Mouse (Mus musculus) heart, postnatal 36 days (tissue): ENCODE data around the gene Mrgprg. TPM values are rescaled to one million over a fixed set of nuclear protein-coding genes. Genes with fewer than 3 reads are reported as not detected.

Experiments used
- DNase-seq, 2 experiments: peaks; one replicate each; pipeline ENCODE4 v3.0.0; 2021 to 2022
- intact Hi-C: fragments of 180-260 bp; cut with DNase I; formaldehyde crosslinking; loops from one replicate; pipeline ENCODE4 v1.15.1; 2025
- total RNA-seq, 2 experiments: library from RNA; stranded (reverse); gene quantifications; 2 replicates each; pipeline ENCODE4 v1.2.3; 2021

The Mrgprg gene
- total RNA-seq: not detected

DNA sequence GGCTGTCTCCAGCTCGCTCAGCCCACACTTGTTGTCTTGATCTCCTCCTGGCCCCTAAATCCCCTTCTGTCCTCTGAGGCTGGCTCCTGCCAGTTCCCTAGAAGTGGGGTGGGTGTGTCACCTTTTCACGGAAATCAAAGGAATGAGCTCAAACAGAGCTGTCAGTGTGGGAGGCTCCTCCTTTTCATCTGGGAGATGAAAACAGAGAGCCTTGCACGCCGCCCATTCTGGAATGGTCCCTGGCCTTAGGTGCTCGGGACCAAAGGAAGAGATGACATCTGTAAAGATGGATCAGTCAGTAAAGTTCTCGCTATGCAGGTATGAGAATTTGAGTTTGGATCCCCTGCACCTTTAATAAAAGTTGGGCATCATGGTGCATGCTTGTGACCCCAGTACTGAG is at the start of gene Mrgprg:
Mrgprg (minus strand) TSS at position 101 of the 400 bp plus-strand sequence.
- DNase-seq: no peak
- intact Hi-C loops: no loop called here

DNA sequence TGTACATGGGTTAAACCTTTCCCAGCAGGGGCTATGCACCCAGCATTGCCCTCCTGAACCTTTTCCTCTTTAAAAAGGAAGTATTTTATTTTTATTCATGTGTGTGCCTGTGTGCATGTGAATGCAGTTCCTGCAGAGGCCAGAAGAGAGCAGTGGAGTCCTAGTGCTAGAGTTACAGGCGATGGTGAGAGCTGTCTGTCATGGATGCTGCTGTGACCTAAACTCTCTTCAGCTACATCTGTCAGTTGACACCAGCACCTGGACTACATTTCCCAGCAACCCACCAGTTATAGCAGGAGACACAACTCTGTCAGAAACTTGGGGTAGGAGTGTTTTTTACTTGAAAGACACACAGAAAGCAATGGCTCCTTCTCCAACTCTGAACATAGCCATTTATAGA is 42.1 kb upstream of the Mrgprg start:
- no peak for DNase-seq
- intact Hi-C loops: no loop called here

DNA sequence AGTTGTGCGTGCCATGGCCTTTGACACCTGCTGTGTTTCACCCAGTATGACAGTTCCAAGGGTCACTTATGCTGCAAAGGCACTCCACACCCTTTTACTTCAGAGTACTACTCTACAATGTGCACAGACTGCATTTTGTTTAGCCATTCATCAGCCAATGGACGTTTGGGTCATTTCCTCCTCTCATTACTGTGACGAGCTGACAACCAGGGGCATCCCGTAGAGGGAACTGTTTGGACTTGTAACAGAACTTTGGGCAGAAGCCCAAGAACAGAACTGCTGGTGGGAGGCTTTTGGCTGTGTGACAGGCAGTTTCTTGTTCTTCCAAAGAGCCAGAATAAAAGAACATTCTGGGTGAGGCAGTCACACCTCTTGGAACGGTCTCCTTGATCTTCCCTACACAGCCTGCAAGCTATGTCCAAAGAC is 38.4 kb upstream of the Mrgprg start:
- DNase-seq: no peak
- intact Hi-C loops: no loop called here

DNA sequence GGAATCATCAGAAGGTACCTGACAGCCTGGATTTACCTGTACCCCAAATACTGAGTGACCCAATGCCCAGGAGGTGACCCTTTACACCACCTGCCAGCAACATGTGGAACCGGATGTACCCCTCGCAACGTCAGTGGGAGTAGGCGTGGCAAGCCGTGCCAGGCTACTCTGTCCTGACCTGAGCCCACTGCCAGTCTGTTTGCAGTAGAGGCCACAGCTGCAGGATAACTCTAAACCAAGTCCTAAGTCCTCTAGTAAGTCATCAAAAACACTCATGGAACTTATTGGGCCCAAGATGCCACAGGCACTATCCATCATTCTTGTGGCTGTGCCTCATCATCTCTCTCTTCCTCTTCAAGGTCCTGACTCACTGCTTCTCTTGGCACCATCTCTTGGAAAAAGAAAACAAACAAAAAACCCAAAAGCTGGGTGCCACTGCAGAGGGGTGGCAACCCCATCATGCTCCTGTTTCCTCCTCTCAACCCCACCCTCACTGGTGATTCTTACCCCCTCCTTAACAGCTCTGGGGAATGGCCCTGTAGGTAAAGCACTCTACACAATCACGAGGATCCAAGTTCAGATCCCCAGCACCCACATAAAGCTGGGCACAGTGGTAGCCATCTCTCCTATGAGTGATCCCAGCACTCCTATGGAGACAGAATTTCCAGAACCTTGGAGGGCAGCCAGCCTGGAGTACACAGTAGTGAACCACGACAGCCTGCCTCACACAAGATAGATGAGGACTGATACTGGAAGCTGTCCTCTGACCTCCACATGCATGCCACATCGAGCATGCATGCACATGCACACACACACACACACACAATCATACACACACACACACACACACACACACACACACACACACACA is 34.6 kb upstream of the Mrgprg start:
- no peak for DNase-seq
- intact Hi-C loops: no loop called here

DNA sequence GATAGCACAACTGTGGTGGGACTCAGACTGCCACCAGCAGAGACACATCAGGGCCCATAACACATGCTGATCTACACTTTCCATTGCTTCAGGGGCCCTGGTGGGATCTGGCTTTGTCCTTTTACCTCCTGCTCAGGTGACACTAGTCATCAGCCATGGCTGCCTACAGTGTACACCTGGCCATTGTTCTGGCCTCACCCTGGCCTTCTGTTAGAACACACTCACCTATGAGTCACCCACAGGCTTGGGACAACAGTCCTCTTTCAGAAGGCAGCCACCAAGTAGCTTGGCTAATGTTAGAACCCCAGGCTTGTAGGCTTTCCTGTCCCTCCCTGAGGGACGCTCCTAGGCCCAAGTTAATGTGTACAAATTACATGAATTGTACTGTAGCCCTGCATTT is 34.0 kb upstream of the Mrgprg start:
- no peak for DNase-seq

DNA sequence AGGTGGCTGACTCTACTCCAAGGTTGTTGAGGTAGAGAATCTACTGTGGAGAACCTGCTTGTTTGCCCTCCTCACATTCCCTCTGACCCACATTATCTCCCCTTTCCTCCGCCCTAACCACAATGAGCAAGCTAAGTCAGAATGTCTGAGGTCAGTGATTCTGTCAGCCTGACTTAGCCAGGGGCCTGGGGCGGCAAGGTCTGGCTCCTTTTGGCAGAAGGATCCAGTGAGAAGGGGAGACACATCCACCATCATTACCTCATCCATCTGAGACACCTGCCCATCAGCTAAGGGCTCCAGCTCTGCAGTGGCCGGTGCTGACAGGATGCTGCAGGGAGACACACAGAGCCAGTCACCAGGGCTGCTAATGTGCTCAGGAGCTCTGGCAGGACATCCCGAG is 32.0 kb upstream of the Mrgprg start:
- DNase-seq: no peak
- intact Hi-C loops: no loop called here

More for the DNA sequence above, 34.0 kb upstream of the Mrgprg start:
- intact Hi-C loops: no loop called here

DNA sequence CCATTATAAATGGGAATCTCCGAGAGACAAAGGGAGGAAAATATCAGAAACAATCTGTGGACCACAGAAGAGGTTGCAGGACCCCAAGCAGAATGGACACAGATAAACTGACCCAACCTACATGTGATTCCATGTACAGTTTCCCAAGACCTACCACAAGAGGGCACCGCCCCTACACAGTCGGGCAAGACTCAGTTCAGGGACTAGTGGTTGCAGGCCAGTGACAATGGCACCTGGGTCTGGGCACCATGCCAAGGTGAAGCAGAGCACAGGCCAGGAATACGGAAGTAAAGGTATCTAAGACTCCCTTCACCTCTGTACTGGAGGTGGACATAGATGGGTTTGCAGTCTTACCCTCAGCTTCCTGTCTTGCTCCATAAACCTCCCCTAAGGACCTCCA is 26.3 kb upstream of the Mrgprg start:
- no peak for DNase-seq
- intact Hi-C loops: no loop called here

DNA sequence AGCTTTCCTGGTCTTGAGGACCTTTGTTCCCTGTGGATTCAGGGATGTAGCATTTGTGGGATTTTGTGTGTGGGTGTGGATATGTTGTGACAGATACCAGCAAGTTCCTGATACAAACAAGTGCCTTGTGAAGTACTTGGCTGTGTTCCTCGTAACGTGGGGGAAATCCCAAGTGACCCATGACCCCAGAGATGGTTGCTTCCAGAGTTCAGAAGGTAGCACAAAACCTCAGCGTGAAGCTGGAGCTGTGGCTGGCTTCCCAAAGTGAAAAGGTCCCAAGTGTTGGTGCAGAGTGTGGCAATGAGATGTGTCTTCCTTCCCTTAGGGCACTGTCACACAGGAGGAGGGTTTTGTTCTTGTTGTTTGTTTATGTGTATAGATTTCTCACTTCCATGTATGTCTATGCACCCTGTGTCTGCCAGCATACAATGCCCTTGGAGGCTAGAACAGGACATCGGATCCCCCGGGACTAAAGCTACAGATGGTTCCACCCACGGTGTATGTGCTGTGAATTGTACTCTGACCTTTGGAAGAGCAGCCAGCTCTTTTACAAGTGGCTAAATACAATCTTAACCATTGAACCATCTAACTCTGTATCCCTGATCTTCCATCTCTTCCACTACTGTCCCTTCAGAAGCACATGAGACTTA is 25.7 kb upstream of the Mrgprg start:
- DNase-seq: no peak
- intact Hi-C loops: no loop called here

DNA sequence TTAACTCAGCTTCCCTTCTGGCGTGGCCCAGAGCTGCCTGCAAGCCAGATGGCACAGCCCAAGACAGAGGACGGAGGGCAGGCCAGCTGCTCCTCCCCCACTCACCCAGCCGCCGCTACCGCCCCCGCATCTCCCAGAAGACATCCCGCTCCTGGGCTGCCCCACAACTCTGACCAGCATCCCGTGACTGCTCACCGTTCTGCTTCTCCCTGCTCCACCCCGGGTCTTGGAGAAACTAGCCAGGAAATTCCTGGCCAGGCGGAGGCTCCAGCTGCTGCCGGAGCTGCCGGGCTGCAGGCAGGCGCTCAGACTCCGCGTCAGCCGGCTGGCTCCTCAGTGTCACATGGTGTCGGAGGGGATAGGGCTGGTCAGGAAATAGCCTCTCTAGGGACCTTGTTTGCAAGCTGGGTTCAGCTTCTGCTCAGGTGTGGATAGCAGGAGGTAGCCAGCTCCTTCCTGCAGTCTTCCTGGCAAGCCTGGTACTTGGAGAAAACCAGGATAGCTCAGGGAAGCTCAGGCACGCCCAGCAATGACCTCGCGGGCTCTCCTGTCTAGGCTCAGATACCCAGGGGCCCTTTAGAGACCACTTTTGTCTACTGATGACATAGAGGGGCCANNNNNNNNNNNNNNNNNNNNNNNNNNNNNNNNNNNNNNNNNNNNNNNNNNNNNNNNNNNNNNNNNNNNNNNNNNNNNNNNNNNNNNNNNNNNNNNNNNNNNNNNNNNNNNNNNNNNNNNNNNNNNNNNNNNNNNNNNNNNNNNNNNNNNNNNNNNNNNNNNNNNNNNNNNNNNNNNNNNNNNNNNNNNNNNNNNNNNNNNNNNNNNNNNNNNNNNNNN is 17.4 kb upstream of the Mrgprg start, which contains the start of gene Mrgpre:
Mrgpre (minus strand) TSS at position 505 of the 834 bp plus-strand sequence.
- intact Hi-C loops: no loop called here
- DNase-seq: peak; percentile 79 to 83

DNA sequence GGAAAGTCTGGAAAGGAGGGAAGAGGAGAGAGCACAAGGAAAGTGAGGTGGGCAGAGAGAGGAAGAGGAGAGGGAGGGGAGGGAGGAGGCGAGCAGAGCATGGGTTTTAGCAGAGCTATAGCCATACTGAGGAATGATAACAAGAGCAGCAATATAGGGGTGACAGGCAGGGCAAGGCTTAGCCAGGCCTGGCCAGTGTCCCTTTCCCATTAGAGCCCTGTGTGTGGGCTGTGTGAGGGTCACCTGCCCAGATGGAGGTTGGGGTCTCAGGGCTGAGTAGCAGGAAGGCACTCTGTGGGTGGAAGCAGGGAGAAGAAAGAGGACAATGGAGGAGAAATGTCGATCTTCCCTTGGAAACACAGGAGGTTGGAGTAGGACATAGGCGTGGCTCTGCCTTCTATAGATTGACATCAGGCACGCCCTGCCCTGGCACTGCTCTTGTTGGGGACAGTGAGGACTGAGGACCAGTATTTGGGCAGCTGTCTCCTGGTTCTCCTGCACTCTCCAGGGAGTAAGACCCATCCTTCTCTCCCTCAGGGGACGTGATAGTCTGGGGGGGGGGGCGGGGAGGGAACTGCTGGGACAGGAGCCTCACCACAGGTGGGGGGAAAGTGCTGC is 16.7 kb upstream of the Mrgprg start:
- no peak for DNase-seq

DNA sequence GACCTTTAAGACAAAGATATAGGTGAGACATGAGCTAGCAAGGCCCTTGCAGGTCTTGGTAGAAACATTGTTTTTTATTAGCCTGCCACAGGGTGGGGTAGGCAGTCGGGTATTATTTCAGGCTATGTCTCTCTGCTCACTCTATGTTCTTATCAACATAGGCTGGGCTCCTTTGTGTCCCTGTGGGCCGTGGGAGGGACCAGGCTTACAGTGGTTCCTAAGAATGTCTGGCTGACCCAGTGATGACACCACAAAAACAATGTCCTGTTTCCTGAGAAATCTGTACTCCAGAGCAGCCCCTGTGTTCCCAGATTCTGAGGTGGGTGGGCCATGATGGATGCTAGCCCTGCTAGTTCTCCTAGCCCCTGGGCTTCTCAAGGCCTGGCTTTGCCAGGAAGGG is 10.6 kb upstream of the Mrgprg start:
- intact Hi-C loops: no loop called here
- DNase-seq: no peak

More for the DNA sequence above, 16.7 kb upstream of the Mrgprg start:
- intact Hi-C loops: no loop called here

DNA sequence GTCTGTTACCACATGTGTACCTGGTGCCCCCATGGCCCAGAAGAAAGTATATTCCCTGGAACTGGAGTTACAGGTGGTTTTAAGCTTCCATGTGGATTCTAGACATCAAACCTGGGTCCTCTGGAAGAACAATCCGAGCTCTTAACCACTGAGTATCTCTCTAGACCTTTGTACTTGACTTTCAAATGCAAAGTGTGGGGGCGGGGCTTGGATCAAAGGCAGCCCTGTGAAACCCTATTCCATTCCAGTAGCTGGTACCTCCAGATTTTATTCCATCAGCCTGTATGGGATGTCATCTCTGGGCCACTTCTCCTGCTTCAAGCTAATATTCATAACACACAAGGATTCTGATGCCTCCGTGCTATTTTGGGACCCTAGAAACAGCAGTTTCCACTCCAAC is 9.3 kb upstream of the Mrgprg start:
- intact Hi-C loops: no loop called here

DNA sequence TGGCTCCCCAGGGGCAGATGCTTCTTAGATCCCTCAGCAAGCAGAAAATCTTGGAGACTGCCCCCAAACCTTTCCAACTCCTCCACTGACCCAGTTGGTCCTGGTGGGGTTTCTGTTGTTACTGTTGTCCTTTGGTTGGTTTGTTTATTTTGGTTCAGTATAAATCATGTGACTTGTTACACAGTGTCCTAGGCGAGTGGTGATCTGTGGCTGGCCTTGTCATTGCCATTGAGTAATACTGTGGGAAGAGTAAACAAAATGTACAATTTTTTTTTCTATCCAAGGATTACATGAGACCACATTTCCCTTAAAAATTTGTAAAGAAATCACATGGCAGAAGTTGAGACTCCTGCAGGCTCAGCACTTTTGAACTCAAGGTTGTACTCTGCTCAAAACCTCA is 2.7 kb upstream of the Mrgprg start:
- no peak for DNase-seq
- intact Hi-C loops: no loop called here

More for the DNA sequence above, 9.3 kb upstream of the Mrgprg start:
- DNase-seq: no peak

DNA sequence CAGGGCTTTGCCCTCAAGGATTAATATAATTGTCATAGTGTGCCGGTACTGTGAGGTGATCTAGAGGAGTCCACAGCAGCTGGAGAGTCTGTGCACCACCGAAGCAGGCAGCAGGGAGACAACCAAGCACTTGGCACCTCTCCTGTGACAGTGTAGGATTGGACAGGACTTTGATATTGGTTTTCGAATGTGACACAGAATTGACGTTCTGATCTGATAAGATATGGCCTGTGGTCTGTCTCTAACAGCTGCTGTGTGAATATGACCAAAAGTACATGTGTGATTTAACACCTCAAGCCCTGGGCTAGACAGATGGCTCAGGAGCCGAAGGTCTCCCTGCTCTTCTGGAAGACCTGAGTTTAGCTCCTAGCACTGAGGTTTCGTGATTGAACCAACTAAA is 1.5 kb upstream of the Mrgprg start:
- no peak for DNase-seq
- intact Hi-C loops: no loop called here

DNA sequence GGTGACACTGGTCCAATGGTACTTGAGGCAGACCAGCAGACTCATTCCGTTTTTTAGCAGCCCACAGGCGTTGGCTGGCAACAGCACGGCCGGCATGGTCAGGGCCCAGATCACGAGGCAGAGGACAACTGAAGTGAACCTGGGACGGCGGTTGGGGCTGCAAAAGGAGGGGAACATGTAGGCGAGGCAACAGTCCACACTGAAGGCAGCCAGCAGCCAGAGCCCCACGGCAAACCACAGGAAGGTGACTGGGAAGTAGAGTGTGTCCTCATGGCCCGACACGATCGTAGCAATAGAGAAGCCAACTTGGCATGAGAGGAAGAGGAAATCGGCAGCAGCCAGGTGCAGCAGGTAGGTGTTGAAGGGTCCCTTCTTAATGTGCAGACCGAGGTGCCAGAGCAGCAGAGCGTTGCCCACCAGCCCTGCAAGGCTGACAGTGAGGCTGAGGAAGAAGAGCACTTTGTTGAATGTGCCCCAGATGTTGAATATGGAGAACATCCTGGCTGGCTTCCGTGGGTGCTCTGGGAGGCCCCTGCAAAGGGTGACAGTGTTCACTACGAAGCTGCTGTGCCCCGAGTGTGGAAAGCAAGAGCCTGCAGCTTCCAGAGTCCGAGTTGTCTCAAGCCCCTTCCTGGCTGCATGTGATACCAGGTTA is 1.8 kb downstream of the Mrgprg start:
- intact Hi-C loops: loop anchor here (1.0 to 5.0 kb wide), 3 partner anchors 59 to 283 kb away; no protein-coding TSS in a partner anchor

DNA sequence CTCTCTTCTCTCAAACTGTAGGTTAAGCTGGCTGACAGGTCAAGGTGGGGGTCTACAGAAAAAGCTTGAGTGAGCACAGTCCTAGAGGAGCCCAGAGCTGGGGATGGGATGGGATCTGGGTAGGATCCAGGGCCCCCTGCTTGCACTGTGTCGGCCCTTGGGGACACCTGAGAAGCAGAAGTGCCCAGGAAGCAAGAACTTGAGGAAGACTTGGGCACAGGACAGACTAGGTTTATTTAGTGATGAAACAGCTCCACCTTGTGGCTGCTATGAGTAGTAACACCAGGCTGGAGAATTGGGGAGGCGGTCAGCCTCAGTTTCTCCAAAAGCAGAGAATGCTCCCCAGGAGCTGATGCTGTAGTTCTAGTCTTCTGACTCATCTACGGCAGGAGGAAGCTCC is 3.0 kb downstream of the Mrgprg start:
- no peak for DNase-seq
- intact Hi-C loops: loop anchor here (1.0 to 5.0 kb wide), 3 partner anchors 57 to 281 kb away; no protein-coding TSS in a partner anchor

More for the DNA sequence above, 1.8 kb downstream of the Mrgprg start:
- no peak for DNase-seq

DNA sequence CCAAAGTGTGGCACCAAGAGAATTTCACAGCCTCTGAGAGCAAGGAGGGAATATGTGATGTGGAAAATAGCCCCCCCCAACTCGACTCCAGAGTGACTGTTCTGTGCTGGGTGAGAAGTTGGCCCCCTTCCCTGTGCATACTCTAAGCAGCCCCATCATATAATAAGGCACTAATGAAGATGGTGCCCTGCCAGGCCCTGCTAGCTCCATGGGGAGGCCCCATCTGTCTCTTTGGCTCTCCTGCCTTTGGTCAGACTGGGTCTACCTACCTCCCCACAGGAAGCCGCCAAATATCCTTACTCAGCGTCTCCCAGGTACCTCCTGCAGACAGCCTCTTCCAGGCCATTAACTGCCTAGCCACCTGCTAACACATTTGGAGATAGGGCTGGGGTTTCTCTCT is 7.8 kb downstream of the Mrgprg start:
- DNase-seq: no peak
- intact Hi-C loops: loop anchor here (10.0 kb wide), 1 partner anchor 604 kb away; no protein-coding TSS in a partner anchor

DNA sequence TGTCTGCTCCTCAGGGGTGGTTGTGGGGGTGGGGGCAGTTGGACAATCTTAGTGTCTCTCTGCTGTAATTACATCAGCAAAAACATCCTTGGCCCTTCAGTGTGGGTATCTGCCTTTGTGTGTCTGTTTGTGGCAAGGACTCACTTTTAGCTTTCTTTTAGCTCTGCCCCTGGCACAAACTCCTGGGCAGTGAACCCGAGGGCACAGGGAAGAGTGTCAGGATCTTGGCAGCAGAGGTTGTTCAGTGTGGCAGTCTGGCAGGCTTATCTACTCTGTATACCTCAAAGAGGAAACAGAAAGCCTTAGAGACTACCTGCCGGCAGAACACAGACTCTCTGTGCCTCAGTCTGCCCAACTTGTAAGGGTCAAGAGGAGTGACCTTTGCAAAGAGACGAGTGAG is 9.1 kb downstream of the Mrgprg start:
- intact Hi-C loops: loop anchor here (10.0 kb wide), 1 partner anchor 603 kb away; no protein-coding TSS in a partner anchor
- DNase-seq: no peak

DNA sequence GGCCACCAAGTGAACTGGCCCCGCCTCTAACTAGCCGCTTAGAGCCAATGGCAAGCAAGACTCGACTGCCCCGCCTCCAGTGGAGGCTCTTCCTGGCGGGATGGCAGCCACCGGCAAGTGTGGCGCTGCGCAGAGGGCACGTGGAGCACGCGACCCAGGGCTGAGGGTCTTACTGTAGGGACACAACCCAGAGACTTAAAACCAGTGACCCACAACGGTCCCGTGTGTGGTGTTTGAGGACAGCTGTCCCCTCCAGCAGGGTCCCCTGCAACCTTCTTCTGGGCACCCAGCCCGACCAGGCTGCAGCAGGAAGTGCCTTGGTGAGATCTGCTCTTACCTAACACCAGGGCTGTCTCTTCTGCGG is 9.8 kb downstream of the Mrgprg start:
- intact Hi-C loops: loop anchor here (10.0 kb wide), 1 partner anchor 602 kb away; no protein-coding TSS in a partner anchor
- peak; percentile 67 to 74 for DNase-seq
